Mouse (Mus musculus) heart, postnatal 0 days (tissue): ENCODE data around the gene Kif4. TPM values are rescaled to one million over a fixed set of nuclear protein-coding genes. Genes with fewer than 3 reads are reported as not detected.

Source experiments
- ATAC-seq: fragments of 200-750 bp; cut with Nextera tagmentation; 2 replicates; pipeline ENCODE4 v1.8.0; 2017; ENCODE audit warnings: low read depth, moderate number of reproducible peaks, moderate library complexity; ENCODE audit not compliant: insufficient read depth
- DNase-seq: peaks from one replicate; pipeline ENCODE4 v3.0.0-alpha.2; 2016; ENCODE audit warnings: low spot score
- H3K27ac ChIP-seq: fragments of 300-500 bp; sonication (generic); 2 replicates; pipeline ENCODE4 v1.5.1; 2014; ENCODE audit warnings: low read depth, mild to moderate bottlenecking
- H3K27me3 ChIP-seq: fragments of 300-500 bp; sonication (generic); 2 replicates; pipeline ENCODE4 v1.6.1; 2014; ENCODE audit warnings: low read length, mixed read lengths; ENCODE audit not compliant: control insufficient read depth, insufficient read depth
- H3K36me3 ChIP-seq: fragments of 300-500 bp; sonication (generic); replicated peaks from 2 replicates; pipeline ENCODE4 v1.6.1; 2014; ENCODE audit warnings: low read length, mixed read lengths; ENCODE audit not compliant: control insufficient read depth, insufficient read depth
- H3K4me1 ChIP-seq: fragments of 300-500 bp; sonication (generic); 2 replicates; pipeline ENCODE4 v1.6.1; 2014; ENCODE audit warnings: antibody characterized with exemption; ENCODE audit not compliant: control insufficient read depth, insufficient read depth
- H3K4me2 ChIP-seq: fragments of 300-500 bp; sonication (generic); 2 replicates; pipeline ENCODE4 v1.6.1; 2014; ENCODE audit warnings: low read depth, mild to moderate bottlenecking, low read length, moderate library complexity
- H3K4me3 ChIP-seq: fragments of 300-500 bp; sonication (generic); 2 replicates; pipeline ENCODE4 v1.5.1; 2014; ENCODE audit warnings: low read depth, low read length
- H3K9ac ChIP-seq: fragments of 300-500 bp; sonication (generic); replicated peaks from 2 replicates; pipeline ENCODE4 v1.6.1; 2014; ENCODE audit warnings: low read depth, low read length, mixed read lengths
- H3K9me3 ChIP-seq: fragments of 300-500 bp; sonication (generic); replicated peaks from 2 replicates; pipeline ENCODE4 v1.6.1; 2016; ENCODE audit warnings: low read length; ENCODE audit not compliant: control insufficient read depth
- CTCF ChIP-seq: IDR thresholded peaks from 2 replicates; pipeline ENCODE4 v1.5.1; 2016; ENCODE audit warnings: antibody characterized with exemption, control low read depth, low read depth
- EP300 ChIP-seq: IDR thresholded peaks from 2 replicates; pipeline ENCODE4 v1.6.1; 2016; ENCODE audit warnings: antibody characterized with exemption, low read depth
- WGBS: fragments of 180-500 bp; shearing (Covaris S2); extraction: QIAGEN DNeasy Blood & Tissue Kit; methylation state at CpG from one replicate; pipeline ENCODE4 v1.1.7; 2014; 5-methylcytosine and 5-hydroxymethylcytosine counted together
- polyA plus RNA-seq: library from polyadenylated mRNA; unstranded; fragments of >200 nt; fragmentation: Nextera tagmentation; extraction: Ambion mirVana; gene quantifications from 2 replicates; pipeline ENCODE4 v1.2.1, GENCODE M21; 2015
- total RNA-seq: library from RNA; depleted of rRNA; stranded (reverse); fragments of >200 nt; gene quantifications from 2 replicates; pipeline ENCODE4 v1.2.3, GENCODE M21; 2014; ENCODE audit warnings: low replicate concordance

Gene Kif4
- total and polyA plus RNA-seq, 2 experiments from 2014 or later, result 5.8 to 10.0 TPM

DNA sequence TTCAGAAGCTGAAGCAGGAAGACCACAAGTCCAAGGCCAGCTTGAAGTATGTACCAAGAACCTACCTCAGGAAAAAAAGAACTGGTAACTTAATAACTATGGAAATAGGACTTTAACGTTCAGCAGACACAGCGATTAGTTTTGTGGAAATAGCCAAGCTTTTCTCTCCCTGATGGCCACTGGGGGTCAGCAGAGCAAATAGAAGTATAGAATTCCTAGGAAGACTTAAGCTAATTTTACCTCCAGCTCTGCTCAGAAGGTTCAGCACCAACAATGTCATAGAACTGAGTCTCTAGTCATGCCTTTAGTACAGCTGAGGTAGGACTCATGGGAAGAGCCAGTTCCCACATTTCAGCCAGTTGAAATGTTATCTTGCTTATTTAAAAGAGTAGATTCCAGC, 4.2 kb upstream of the Kif4 start:
- DNase-seq, result peak; percentile 6
- Histone ChIP-seq H3K36me3 (peaks cover 16% of the 10 kb centered on the region), H3K9me3 (no peaks in the 10 kb centered on the region), H3K4me1 (no peaks in the 10 kb centered on the region), H3K4me2 (no peak overlapping the region), H3K27me3 (no peaks in the 10 kb centered on the region), H3K27ac (no peak overlapping the region), H3K9ac (no peak overlapping the region), H3K4me3 (no peak overlapping the region)
- ATAC-seq, result no peak
- TF ChIP-seq EP300 (no peak), CTCF (peak; percentile 32)
- WGBS, result 53% methylated on average over 2 of the region's 2 CpGs

- DNase-seq, result no peak
- Histone ChIP-seq H3K4me1 (no peaks in the 10 kb centered on the region), H3K4me2 (no peak overlapping the region), H3K27ac (no peak overlapping the region), H3K4me3 (no peak overlapping the region), H3K36me3 (peaks cover 16% of the 10 kb centered on the region), H3K9ac (no peak overlapping the region), H3K27me3 (no peaks in the 10 kb centered on the region), H3K9me3 (no peaks in the 10 kb centered on the region)
- no peak for ATAC-seq
- 76% methylated on average over 4 of the region's 4 CpGs for WGBS
- TF ChIP-seq EP300, result no peak
- TF ChIP-seq CTCF, result no peak
Measured at GRCm38 (mm10) chrX:100624242-100624641, 1.3 kb upstream of the Kif4 start.

DNA sequence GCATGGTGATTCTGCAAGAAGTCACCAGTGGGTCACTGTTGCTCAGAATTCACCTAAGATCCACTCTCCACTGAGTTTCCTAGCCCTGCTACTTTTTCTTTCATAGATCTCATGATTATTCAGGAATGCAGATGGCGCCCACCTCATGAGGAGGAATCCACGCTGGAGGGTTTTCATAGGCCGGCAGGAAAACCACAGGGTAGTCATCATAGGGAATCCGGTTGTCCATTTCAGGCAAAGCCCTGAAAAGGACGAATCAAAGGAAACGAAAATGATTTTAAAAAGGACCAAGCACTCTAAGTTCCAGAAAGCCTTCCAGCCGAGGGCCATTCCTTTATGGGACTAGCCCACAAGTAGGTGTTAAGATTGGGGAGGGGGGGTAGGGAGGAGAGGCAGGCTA, 391 bp upstream of the Kif4 start:
- ATAC-seq (no peak), DNase-seq (peak; percentile 5)
- no peak overlapping the region for H3K27ac ChIP-seq
- H3K27me3 ChIP-seq, result no peaks in the 10 kb centered on the region
- 23% methylated on average over 7 of the region's 7 CpGs for WGBS
- peak overlapping the region; percentile 67; the same call in 1 of the 2 replicates for H3K9ac ChIP-seq
- peak overlapping the region; percentile 62 for H3K4me2 ChIP-seq
- no peaks in the 10 kb centered on the region for H3K9me3 ChIP-seq
- peak overlapping the region; percentile 70 for H3K4me3 ChIP-seq
- TF ChIP-seq CTCF, result no peak
- TF ChIP-seq EP300, result no peak
- H3K36me3 ChIP-seq, result peaks cover 16% of the 10 kb centered on the region
- H3K4me1 ChIP-seq, result no peaks in the 10 kb centered on the region

GRCm38 (mm10) chrX:100625802-100626793, 561 bp downstream of the Kif4 start, which contains the start of gene Pdzd11:
Gene Pdzd11 (minus strand): TSS chrX:100626568.
- Histone ChIP-seq H3K4me1 (no peaks in the 10 kb centered on the region), H3K4me2 (peak within 1 kb of the TSS; percentile 78), H3K27ac (peak within 1 kb of the TSS; percentile 70), H3K27me3 (no peaks in the 10 kb centered on the region), H3K36me3 (peaks cover 16% of the 10 kb centered on the region), H3K9ac (peak within 1 kb of the TSS; percentile 67), H3K9me3 (no peaks in the 10 kb centered on the region), H3K4me3 (peak within 1 kb of the TSS; percentile 70)
- TF ChIP-seq EP300, result no peak
- TF ChIP-seq CTCF, result no peak
- DNase-seq (peak; percentile 88), ATAC-seq (peak; percentile 100)
- WGBS, result 17% methylated on average over 62 of the region's 62 CpGs

GRCm38 (mm10) chrX:100629076-100629475, 3.5 kb downstream of the Kif4 start:
- Histone ChIP-seq H3K4me1 (no peaks in the 10 kb centered on the region), H3K27me3 (no peaks in the 10 kb centered on the region), H3K9me3 (no peaks in the 10 kb centered on the region), H3K4me2 (no peak overlapping the region), H3K4me3 (no peak overlapping the region), H3K27ac (no peak overlapping the region), H3K36me3 (no peaks in the 10 kb centered on the region; the same call in 1 of the 2 replicates), H3K9ac (no peak overlapping the region)
- WGBS, result 82% methylated on average over 2 of the region's 2 CpGs
- no peak for DNase-seq
- TF ChIP-seq CTCF (no peak), EP300 (no peak)
- no peak for ATAC-seq
